Mouse (Mus musculus) kidney, adult 18-20 months (tissue): ENCODE measurements around the gene Cylc2.

Experiments
- DNase-seq: peaks from one replicate; pipeline ENCODE4 v3.0.0; 2021

Gene Cylc2

DNA sequence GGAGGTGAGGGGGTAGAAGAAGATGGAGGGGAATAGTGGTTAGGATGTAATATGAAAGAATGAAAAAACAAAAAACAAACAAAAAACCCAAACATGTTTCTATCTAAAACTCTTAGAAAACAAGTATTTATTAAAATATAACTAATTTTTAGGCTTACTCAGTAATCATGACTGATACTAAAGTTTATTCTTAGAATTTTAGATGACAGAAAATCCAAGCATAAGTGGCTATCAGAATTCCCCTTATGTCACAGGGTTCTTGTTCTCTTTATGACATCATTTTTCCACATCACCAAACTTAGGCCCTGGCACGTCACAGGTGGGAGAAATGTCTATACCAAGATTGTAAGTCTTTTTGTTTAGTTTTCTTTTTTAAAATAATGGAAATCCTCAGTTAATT is at the start of gene Cylc2:
Gene Cylc2, plus strand, starts transcription at position 301 of the 400 bp plus-strand sequence.
- no peak for DNase-seq
